Mouse (Mus musculus): ENCODE results near the gene Atg13.

Gene Atg13

DNA sequence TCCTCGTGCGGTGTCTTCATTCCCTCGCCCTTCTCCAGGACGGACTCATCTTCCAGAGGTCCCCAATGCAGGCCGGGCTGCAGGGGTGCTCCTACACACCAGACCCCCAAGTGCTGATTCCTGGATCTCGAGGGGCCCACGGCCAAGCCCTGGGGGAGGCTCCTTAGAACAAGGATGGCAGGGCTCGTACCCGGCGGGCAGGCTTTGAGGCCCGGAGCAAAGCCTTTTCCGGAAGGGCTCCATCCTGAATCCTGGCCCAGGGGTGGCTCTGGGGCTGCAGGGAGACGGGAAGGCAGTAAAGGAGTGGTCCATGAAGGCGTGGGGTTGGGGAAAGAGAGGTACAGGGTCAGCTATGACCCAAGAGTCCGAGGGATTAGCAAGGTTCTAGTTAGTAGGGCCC is 61.2 kb downstream of the Atg13 start:
- no peak for DNase-seq (ENCODE audit: low spot score)

- DNase-seq (ENCODE audit: low spot score) = no peak
Measured at GRCm38 (mm10) chr2:91646733-91647132, 63.6 kb downstream of the Atg13 start.

DNA sequence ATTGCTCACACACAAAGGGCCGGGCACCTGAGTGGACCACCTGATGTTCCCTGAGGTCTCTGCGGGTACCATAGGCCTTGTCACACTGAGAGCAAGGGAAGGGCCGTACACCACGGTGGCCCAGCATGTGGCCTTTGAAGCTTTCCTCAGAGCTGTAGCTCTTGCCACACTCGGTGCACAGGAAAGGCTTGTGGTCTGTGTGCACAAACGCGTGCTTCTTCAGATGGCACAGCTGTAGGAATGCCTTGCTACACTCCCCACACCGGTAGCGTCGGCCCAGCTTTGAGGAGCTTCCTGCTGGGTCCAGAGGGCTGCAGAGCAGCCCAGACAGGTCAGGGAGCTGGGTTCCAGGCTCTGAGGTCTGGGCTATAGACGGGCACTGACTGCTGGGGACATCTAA is 64.6 kb downstream of the Atg13 start:
- no peak for DNase-seq (ENCODE audit: low spot score)

DNA sequence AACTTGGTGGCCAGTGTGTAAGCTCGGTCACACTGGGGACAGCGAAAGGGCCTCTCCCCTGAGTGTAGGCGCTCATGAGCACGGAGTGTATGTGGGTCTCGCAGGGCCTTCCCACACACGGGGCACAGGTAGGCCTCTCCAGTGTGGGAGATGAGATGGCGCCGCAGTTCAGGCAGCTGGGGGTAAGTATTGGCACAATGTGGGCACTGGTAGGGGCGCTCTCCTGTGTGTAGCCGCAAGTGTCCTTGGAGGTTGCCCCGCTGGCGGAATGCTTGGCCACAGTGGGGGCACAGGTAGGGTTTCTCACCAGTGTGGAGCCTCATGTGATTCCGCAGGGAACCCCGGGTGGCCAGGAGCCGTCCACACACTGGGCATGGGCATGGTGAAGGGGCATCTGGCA is 65.0 kb downstream of the Atg13 start:
- no peak for DNase-seq (ENCODE audit: low spot score)

DNA sequence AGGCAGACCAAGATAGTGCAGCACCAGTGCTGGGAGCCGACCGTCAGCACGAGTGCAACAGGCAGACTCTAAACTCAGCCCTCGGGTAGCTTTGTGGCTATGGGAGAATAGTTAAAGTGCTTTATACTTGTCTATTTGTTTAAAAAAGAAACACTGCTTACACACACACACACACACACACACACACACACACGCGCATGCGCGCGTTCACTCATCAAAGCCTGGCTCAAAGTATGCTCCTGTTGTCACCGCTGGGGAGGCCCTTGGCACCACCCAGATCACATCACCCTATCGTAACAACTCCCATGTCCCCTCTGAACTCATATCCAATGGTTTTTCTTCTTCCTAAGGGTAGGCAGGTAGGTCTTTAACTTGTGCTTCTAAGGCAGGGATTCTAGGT is 66.4 kb downstream of the Atg13 start:
- DNase-seq (ENCODE audit: low spot score) = no peak

- DNase-seq (ENCODE audit: low spot score) = no peak
Measured at GRCm38 (mm10) chr2:91642825-91643415, 67.5 kb downstream of the Atg13 start.

DNA sequence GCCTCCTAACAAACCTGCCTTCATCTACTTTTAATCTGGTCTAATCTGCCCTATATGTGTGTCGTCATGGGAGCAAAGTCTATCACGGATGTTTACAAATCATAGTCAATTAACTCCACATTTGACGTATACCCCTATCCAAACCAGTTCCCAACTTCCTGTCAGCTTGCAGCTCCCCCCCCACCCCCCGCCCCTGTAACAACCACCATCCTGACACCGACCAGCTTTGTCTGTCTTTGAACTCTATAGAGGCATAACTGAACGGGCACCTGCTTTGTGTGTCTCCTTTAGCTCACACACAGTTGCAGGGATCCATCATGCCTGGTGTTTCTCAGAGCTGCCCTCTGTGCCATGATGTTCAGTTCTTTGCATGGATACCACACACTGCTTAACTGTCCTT is 71.4 kb downstream of the Atg13 start:
- no peak for DNase-seq (ENCODE audit: low spot score)

DNA sequence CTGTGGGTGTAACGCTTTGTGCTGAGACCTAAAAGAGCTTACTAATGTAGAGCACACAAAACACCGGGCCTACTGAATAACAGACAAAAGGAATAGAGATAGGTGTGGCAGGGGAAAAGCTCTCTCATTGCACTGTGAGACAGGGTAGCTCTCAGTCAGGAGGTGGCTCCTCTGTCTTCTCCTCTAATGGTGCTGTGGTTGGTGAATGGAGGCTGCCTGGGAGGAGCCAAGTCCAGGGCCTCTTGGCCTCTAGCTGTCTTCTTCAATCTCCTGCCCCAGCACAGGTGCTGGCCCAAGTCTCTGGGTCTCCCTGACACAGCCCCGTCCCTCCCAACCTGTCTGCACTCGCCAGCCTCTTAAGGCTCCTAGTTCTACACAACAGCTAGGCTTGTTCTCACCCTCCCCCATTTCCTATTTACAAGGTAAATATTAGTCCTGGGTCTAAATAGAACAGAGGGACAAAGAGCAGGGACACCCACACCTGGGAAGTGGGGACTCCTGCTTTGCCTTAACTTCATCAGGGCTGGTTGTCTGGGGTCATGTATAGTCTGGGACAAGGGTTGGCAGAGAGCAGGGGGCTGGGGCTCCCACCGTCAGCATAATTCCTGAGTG is 73.5 kb downstream of the Atg13 start:
- no peak for DNase-seq (ENCODE audit: low spot score)

DNA sequence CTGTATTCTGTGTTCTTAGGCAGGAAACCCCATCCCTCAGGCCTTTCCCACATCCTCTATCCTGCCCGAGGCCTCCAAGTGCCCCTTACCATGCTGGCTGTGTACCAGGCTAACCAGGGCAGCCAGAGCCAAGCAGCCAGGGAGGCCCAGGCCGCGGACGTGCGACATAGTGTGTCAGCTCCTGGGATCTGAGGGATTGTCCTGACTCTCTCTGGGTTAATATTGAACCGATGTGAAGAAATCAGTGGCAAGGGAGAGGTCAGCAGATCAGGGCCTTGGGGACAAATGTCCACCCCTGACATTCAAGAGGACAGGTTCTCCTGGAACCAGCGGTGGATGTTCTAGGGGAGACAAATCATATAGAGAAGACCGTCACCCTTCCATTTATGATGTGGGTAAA is 74.1 kb downstream of the Atg13 start, which contains the start of gene F2:
TSS of gene F2 (minus strand) at position 186 of the 400 bp plus-strand sequence.
- no peak for DNase-seq (ENCODE audit: low spot score)

- DNase-seq (ENCODE audit: low spot score) = no peak
Measured at GRCm38 (mm10) chr2:91635486-91635885, 74.9 kb downstream of the Atg13 start.

GRCm38 (mm10) chr2:91634841-91635240 is 75.5 kb downstream of the Atg13 start:
- DNase-seq (ENCODE audit: low spot score) = no peak

DNA sequence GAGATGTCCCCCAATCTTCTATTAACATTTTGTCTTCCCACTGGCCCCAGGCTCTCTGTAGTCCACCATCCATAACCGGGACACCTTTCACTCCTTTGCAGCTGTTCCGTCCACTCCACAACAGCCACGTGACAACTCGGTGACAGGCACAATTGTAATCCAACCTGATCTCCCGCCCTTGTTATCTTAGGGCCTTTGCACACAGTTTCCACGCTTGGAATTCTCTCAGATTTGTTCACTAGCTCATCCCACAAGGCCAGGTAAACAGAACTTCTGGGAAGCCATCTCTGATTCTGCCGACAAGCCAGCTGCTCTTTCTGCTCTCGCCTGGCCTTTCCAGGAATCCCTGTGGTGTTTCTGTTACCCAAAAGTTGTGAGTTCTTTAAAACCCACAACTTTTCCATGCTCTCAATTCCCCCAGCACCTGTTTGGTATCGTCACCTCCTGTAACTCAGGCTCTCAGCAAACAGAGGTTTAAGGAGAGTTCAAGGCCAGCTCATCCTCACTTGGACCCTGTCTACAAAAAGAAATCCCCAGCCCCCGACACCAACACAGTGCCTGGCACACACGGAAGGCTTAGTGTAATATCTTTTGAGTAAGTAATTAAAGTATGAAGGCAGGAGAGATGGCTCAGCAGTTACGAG is 76.9 kb downstream of the Atg13 start:
- no peak for DNase-seq (ENCODE audit: low spot score)

DNA sequence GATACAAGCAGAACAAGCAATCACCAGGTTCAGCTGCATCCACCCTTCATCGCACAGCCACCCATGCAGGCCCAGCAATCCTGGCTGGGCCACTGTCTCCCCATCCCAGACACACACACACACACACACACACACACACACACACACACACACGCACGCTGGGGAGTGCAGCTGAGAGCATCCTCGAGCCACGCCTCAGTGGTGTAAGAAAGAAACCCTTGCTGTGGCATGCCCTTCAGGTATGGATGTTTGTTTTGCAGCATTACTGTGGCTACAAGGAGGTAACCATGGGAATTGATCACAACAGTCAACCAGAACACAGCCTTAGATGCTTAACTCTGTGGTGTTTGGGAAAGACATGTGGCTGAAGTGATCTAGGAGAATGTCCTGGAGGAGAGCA is 78.1 kb downstream of the Atg13 start:
- no peak for DNase-seq (ENCODE audit: low spot score)

DNA sequence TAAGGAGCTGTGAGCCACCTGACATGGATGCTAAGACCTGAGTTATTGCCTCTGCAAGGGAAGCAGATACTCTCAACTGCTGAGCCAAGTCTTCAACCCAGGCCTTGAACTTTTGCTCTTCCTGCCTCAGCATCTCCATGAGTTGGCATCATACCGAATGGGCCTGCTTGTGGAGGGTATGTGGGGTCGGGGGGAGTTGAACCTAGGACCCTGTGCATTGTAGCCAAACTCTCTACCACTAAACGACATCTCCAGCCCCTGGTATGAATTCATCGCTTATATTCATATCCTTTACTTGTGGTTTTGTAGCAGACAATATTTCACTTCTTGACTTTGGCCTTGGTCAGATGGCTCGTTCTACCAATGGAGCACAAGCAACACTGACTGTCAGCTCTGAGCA is 78.5 kb downstream of the Atg13 start:
- no peak for DNase-seq (ENCODE audit: low spot score)

DNA sequence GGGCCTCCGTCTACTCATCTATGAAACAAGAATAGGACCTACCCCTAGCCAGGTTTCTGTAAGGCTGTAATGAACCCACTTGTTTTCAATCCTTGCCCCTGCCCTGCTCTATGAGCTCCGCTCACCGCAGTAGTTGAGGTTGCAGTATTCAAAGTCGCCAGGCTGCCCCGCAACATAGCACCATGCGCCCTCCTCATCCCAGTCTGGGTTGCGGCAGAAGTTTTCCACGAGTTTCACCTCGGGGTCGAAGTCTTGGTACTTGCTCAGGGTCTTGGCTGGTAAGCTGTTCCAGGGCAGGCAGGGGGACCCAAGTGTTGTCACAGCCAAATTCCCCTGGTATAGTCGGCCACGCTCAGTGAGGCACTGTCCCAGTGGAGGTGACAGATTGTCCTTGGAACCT is 80.0 kb downstream of the Atg13 start:
- no peak for DNase-seq (ENCODE audit: low spot score)

DNA sequence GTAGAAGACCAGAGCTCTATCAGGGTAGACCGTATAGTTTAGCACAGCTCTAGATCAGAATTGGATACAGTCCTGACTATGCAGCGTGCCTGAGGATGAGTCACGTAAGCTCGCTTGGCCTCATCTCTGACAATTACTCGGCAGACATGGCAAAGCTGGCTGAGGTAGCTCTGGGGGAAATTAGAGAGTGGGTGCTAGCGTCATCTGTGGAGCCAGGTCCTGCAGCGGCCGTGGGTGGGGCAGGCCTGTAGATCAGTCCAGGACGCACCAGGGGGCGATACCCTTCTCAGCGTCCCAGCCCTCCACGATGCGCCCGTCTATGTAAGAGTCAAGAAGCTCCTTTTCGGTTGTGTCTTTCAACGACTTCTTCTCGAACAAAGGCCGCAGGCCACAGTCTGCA is 80.7 kb downstream of the Atg13 start:
- DNase-seq (ENCODE audit: low spot score) = no peak

- no peak for DNase-seq (ENCODE audit: low spot score)
Measured at GRCm38 (mm10) chr2:91628171-91628570, 82.2 kb downstream of the Atg13 start.

GRCm38 (mm10) chr2:91627486-91627885 is 82.9 kb downstream of the Atg13 start:
- no peak for DNase-seq (ENCODE audit: low spot score)

All from urinary bladder, postnatal 25 days (tissue).